In genomic region chr9:46968970-46969369, GRCm38 (mm10) we compare ENCODE assay signal across 22 mouse cellular contexts. TPM values are rescaled to one million over a fixed set of nuclear protein-coding genes. Genes with fewer than 3 reads are reported as not detected.
DNase-seq lines count a peak whose midpoint lies in the region; ATAC-seq and TF ChIP-seq lines count a peak whose summit lies in the region.
"Had no signal": no experiment of that assay in that cellular context is flagged by ENCODE, and none has a peak within 500 bp of the region (broad histone marks: within the 10 kb centered on the region; RNA-seq: fewer than 3 reads in every experiment).

No protein-coding gene starts in this region.

- DNase-seq in heart, postnatal 14 days: no peak
- no peak for DNase-seq in layer of hippocampus, adult 2 months (ENCODE audit: low spot score in 2 of 2)
- DNase-seq in layer of hippocampus, adult 9-11 months: no peak
- DNase-seq in embryo, embryonic 11.5 days (ENCODE audit: low read depth, low spot score): peak; percentile 7
- no peak for DNase-seq in forebrain, postnatal 0 days
- no peak for DNase-seq in urinary bladder, postnatal 4 days (ENCODE audit: low spot score in 2 of 2)
- DNase-seq: adrenal gland, postnatal 10 days; cerebellum, adult 8-10 months; kidney, postnatal 10 days; liver; lung, adult 18-20 months; lung, postnatal 4 days; right cerebral cortex, postnatal 14 days; thymus, adult 18-20 months had no signal

- intact Hi-C loops in heart, postnatal 14 days (cut with DNase I): no loop called here

- no peak overlapping the region for H3K27ac ChIP-seq in heart, embryonic 14.5 days (replicated peaks in 1 of 2; ENCODE audit: control insufficient read depth in 1 of 2, insufficient read depth in 1 of 2, low read depth in 2 of 2, low read length in 2 of 2)
- peak overlapping the region; percentile 79; the same call in 1 of the 2 replicates for H3K27ac ChIP-seq in layer of hippocampus, adult 2 months
- H3K27ac ChIP-seq in forebrain, postnatal 0 days (ENCODE audit: low read depth, low read length): no peak overlapping the region

- H3K9ac ChIP-seq in heart, embryonic 14.5 days (ENCODE audit: low read length): no peak overlapping the region
- H3K9ac ChIP-seq in forebrain, postnatal 0 days: no peak overlapping the region

- H3K4me1 ChIP-seq in heart, embryonic 14.5 days (ENCODE audit: control insufficient read depth in 2 of 2, insufficient read depth in 2 of 2, low read length in 2 of 2): peaks cover 11 to 12% of the 10 kb centered on the region in 2 experiments
- peaks cover 11% of the 10 kb centered on the region for H3K4me1 ChIP-seq in forebrain, postnatal 0 days (ENCODE audit: insufficient read depth)

- ATAC-seq in heart, embryonic 14.5 days (ENCODE audit: insufficient number of reproducible peaks, insufficient read depth, low FRiP score, low read depth): no peak; the same call in 1 of the 2 replicates
- ATAC-seq in forebrain, postnatal 0 days: peak; percentile 63
- ATAC-seq: inflammation-experienced regulatory T-cells, adult 6 months; midbrain, embryonic 16.5 days had no signal

- WGBS in heart, embryonic 14.5 days: 6% methylated on average over 6 of the region's 6 CpGs
- 23% methylated on average over 6 of the region's 6 CpGs for WGBS in forebrain, postnatal 0 days

- H3K27me3 ChIP-seq in heart, embryonic 14.5 days (ENCODE audit: control insufficient read depth, insufficient read depth, low read length): peaks cover 36% of the 10 kb centered on the region
- no peaks in the 10 kb centered on the region for H3K27me3 ChIP-seq in forebrain, postnatal 0 days (ENCODE audit: insufficient read depth, low read length)
- H3K27me3 ChIP-seq: CH12.LX had no signal

- no peaks in the 10 kb centered on the region for H3K9me3 ChIP-seq in heart, embryonic 14.5 days (ENCODE audit: control insufficient read depth, low read length)
- H3K9me3 ChIP-seq in forebrain, postnatal 0 days (ENCODE audit: low read length): no peaks in the 10 kb centered on the region

- no peaks in the 10 kb centered on the region for H3K36me3 ChIP-seq in heart, embryonic 14.5 days (ENCODE audit: control insufficient read depth, insufficient read depth, low read length)
- H3K36me3 ChIP-seq in forebrain, postnatal 0 days (ENCODE audit: insufficient read depth): no peaks in the 10 kb centered on the region

- peak overlapping the region; percentile 33 for H3K4me2 ChIP-seq in heart, embryonic 14.5 days (ENCODE audit: low read length)
- no peak overlapping the region for H3K4me2 ChIP-seq in forebrain, postnatal 0 days (ENCODE audit: low read depth)

- no peak overlapping the region for H3K4me3 ChIP-seq in heart, embryonic 14.5 days (ENCODE audit: control insufficient read depth in 1 of 2, insufficient read depth in 1 of 2, low read depth in 1 of 2, low read length in 2 of 2)
- no peak overlapping the region for H3K4me3 ChIP-seq in layer of hippocampus, adult 2 months
- no peak overlapping the region for H3K4me3 ChIP-seq in forebrain, postnatal 0 days (ENCODE audit: low read depth, low read length)

- TF ChIP-seq CTCF in layer of hippocampus, adult 2 months (conservative IDR thresholded peaks at IDR 0.05): no peak
- TF ChIP-seq CTCF in forebrain, postnatal 0 days (IDR thresholded peaks at IDR 0.05; ENCODE audit: low read depth): no peak

RNA-seq across cellular contexts. Expression of gene Gm4791, which starts 29.6 kb away (rescaled TPM):
- not detected in 2 replicates for polyA plus RNA-seq in heart, embryonic 14.5 days (2014; fragmentation: Nextera tagmentation; extraction: Ambion mirVana)
- not detected for total RNA-seq in heart, postnatal 14 days (2021)
- not detected for total RNA-seq in layer of hippocampus, adult 2 months (2021)
- total RNA-seq in forebrain, postnatal 0 days (2014; rRNA removed): not detected in 2 replicates
- polyA plus RNA-seq in forebrain, postnatal 0 days (2015; fragmentation: Nextera tagmentation; extraction: Ambion mirVana): not detected in 2 replicates
- total RNA-seq: adrenal gland, postnatal 10 days; CH12.LX; layer of hippocampus, postnatal 10 days; left cerebral cortex, postnatal 14 days had no signal
- polyA plus RNA-seq: cortical plate, adult 2 months; gonadal fat pad, adult 2 months; inflammation-experienced regulatory T-cells, adult 6 months; midbrain, embryonic 16.5 days had no signal
